Mouse (Mus musculus) embryo, embryonic 10 days (tissue): ENCODE measurements around the gene Isy1.
"Not testable (repeated sequence)": the region's sequence is repeated elsewhere in the genome, so short reads cannot be mapped to it uniquely, and the experiment has no call there.

Experiments used
- DNase-seq: peaks from one replicate; pipeline ENCODE4 v3.0.0-alpha.2; 2015; ENCODE audit warnings: low spot score

Gene Isy1

DNA sequence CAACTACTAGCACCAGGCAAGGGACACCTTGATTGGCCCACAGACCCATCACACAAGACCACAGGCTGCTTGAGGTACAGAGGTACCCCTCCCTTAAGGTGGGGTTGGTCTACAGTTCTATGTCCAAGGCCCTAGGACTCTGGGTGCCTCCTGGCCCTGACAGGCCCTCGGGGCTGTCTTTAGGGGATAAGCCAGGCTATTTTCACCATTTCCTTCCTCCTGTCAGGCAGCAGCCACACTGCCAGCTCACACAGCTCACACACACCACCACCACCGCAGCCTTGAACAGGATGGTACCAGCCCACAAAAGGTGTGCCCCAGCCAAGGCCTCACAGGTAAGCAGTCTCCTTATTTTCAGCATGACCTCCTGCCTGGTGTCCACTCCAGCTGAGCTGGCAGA lies 60.8 kb downstream of the Isy1 start, which contains the start of gene Gp9:
Gp9 (plus strand) TSS at position 231 of the 400 bp plus-strand sequence.
- no peak for DNase-seq

DNA sequence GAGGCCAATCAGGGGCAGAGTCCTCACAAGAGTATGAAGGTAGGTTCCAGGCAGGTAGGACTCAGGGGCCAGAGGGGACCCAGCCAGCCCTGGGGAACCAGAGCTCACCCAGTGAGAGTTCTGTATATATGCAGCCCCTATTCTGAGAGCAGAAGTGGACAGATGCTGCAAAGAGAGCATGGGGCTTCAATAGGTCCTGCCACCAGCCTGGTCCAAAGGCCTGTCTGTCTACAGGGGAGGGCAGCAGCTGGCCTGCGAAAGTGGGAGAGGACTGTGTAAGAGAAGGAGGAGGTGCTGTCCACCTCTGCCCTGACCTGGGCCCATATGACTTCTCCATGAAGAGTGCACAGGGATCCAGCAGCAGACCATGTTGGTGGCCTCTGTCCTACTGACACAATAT lies 61.9 kb downstream of the Isy1 start:
- no peak for DNase-seq

DNA sequence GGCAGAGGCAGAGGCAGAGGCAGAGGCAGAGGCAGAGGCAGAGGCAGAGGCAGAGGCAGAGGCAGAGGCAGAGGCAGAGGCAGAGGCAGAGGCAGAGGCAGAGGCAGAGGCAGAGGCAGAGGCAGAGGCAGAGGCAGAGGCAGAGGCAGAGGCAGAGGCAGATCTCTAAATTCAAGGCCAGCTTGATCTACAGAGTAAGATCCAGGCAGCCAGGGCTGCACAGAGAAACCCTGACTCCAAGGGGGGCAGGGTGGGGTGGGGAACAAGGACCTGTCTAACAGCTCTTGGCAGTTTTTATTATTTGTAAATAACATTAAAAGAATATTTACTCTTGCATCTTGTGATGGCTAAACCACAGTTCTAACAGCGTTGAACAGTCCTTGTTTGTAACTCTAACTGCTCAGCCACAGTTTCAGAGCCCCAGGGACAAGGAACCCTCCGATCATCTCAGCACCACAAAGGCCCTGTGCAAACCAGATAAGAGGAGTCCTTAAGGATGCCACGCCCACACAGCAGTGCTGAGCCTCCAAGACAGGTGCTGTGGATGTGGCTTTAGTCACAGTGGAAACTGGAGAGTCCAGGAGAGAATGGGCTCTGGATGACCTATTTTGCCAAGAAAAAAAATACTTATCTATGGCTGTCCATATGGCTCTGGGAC lies 62.9 kb downstream of the Isy1 start:
- DNase-seq = no peak

DNA sequence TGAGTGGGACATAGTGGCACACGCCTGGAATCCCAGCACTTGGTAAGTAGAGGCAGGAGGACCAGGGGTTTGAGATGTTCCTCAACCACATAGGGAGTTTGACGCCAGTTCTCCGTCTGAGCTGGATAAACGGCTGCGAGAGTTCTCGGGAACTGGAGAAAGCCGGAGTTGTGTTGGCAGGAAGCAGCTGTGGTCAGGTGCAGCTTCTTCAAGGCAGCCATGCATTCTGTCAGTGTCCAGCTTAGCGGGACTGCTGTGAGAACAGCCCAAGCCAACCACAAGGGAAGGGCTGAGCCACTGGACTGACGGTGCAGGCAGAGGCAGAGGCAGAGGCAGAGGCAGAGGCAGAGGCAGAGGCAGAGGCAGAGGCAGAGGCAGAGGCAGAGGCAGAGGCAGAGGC lies 63.7 kb downstream of the Isy1 start:
- no peak for DNase-seq

DNA sequence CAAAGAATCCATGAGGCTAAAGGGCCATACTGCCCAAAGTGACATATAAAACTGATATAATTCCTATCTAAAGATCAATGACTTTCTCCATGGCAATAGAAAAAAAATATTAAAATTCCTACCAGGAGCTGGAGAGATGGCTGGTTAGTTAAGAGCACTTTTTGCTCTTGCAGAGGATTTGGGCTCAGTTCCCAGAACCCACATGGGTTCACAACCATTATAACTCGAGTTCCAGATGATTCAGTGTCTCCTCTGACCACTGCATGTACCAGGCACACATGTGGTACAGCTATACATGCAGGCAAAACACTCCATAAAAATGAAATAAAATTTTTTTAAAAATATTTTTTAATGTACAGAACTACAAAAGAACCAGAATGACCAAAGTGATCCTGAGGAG lies 64.1 kb downstream of the Isy1 start:
- no peak for DNase-seq

DNA sequence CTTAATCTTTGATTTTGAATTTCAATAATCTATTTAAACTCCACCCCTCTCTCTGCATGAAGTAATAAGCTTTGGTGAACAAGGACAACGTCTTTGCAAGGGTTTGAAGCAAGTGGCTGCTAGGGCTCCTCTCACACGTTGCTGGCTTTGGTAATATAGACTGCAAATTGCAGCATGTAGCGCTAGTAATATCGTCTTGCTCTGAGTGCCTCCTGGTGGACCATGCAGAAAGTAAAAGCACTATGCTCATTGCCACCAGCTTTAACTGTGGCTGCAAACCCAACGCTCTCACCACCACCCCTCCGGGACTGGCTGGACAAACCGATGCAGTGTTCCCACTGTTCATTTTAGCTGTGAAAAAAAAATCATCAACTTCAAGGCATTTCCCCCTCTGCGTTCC lies 68.0 kb downstream of the Isy1 start:
- DNase-seq = peak; percentile 48

DNA sequence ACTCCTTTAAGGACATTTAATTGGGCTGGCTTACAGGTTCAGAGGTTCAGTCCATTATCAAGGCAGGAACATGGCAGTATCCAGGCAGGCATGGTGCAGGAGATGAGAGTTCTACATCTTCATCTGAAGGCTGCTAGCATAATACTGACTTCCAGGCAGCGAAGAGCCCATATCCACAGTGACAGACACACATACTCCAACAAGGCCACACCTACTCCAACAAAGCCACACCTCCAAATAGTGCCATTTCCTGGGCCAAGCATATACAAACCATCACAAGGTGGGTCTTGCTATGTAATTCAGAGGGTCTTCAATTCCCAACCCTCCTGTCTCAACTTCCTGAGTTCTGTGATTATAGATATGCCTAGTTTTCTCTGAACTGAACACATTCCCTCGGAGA lies 74.3 kb downstream of the Isy1 start:
- DNase-seq = not testable (repeated sequence)
